Mouse (Mus musculus) midbrain, postnatal 0 days (tissue): Measurements from ENCODE around the gene Bbs12. TPM values are rescaled to one million over a fixed set of nuclear protein-coding genes. Genes with fewer than 3 reads are reported as not detected.

Source experiments
- ATAC-seq: fragments of 200-750 bp; cut with Nextera tagmentation; 2 replicates; pipeline ENCODE4 v1.8.0; 2017; ENCODE audit warnings: moderate number of reproducible peaks, mild to moderate bottlenecking, moderate TSS enrichment, moderate library complexity; ENCODE audit not compliant: low FRiP score
- DNase-seq: peaks from one replicate; pipeline ENCODE4 v3.0.0-alpha.2; 2015; ENCODE audit warnings: low spot score
- H3K27ac ChIP-seq: fragments of 300-500 bp; sonication (generic); 2 replicates; pipeline ENCODE4 v1.5.1; 2014; ENCODE audit warnings: low read depth, mild to moderate bottlenecking, low read length, mixed read lengths
- H3K27me3 ChIP-seq: fragments of 300-500 bp; sonication (generic); 2 replicates; pipeline ENCODE4 v1.6.1; 2014; ENCODE audit warnings: low read length, control low read depth, mixed read lengths; ENCODE audit not compliant: insufficient read depth
- H3K36me3 ChIP-seq: fragments of 300-500 bp; sonication (generic); 2 replicates; pipeline ENCODE4 v1.6.1; 2014; ENCODE audit warnings: low read length, control low read depth, mixed read lengths; ENCODE audit not compliant: insufficient read depth
- H3K4me1 ChIP-seq: fragments of 300-500 bp; sonication (generic); 2 replicates; pipeline ENCODE4 v1.6.1; 2014; ENCODE audit warnings: mild to moderate bottlenecking, control low read depth, antibody characterized with exemption, low read length, mixed read lengths; ENCODE audit not compliant: insufficient read depth
- H3K4me2 ChIP-seq: fragments of 300-500 bp; sonication (generic); 2 replicates; pipeline ENCODE4 v1.6.1; 2014; ENCODE audit warnings: low read depth, mild to moderate bottlenecking, low read length, mixed read lengths; ENCODE audit not compliant: poor library complexity, severe bottlenecking
- H3K4me3 ChIP-seq: fragments of 300-500 bp; sonication (generic); 2 replicates; pipeline ENCODE4 v1.5.1; 2014; ENCODE audit warnings: low read depth, mild to moderate bottlenecking, low read length, moderate library complexity
- H3K9ac ChIP-seq: fragments of 300-500 bp; sonication (generic); replicated peaks from 2 replicates; pipeline ENCODE4 v1.6.1; 2014; ENCODE audit warnings: mild to moderate bottlenecking, low read length, moderate library complexity, mixed read lengths; ENCODE audit not compliant: poor library complexity, severe bottlenecking
- H3K9me3 ChIP-seq: fragments of 300-500 bp; sonication (generic); 2 replicates; pipeline ENCODE4 v1.6.1; 2016; ENCODE audit warnings: low read length, control low read depth
- CTCF ChIP-seq: IDR thresholded peaks from 2 replicates; pipeline ENCODE4 v1.5.1; 2016; ENCODE audit warnings: antibody characterized with exemption, mild to moderate bottlenecking
- WGBS: fragments of 180-500 bp; shearing (Covaris S2); extraction: QIAGEN DNeasy Blood & Tissue Kit; methylation state at CpG from one replicate; pipeline ENCODE4 v1.1.7; 2014; 5-methylcytosine and 5-hydroxymethylcytosine counted together
- polyA plus RNA-seq: library from polyadenylated mRNA; unstranded; fragments of >200 nt; fragmentation: Nextera tagmentation; extraction: Ambion mirVana; gene quantifications from 2 replicates; pipeline ENCODE4 v1.2.1, GENCODE M21; 2015
- total RNA-seq: library from RNA; depleted of rRNA; stranded (reverse); fragments of >200 nt; gene quantifications from 2 replicates; pipeline ENCODE4 v1.2.3, GENCODE M21; 2014

Bbs12 gene
- total and polyA plus RNA-seq, 2 experiments from 2014 or later: 2.7 to 3.2 TPM

DNA sequence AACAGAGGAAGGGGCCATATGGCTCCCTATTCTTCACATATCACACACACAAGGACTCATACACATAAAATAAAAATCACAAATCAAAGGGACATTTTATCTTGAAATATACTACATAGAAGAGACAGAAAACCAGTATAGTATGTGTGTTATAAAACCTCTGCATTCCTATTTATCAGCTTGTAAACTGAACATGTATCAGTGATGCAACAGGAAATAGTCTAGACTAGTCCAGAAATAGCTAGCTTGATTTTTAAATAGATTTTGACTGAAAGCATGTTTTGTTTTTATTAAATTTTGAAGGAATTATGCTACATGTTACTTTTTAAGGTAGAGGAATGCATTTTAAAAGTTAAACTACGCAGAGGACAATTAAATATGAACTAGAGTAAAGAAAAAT lies 17.6 kb downstream of the Bbs12 start:
- no peaks in the 10 kb centered on the region for H3K9me3 ChIP-seq
- no peak overlapping the region for H3K9ac ChIP-seq
- H3K4me3 ChIP-seq: no peak overlapping the region
- H3K4me1 ChIP-seq: no peaks in the 10 kb centered on the region
- H3K4me2 ChIP-seq: no peak overlapping the region
- ATAC-seq (no peak), DNase-seq (no peak)
- no peaks in the 10 kb centered on the region for H3K27me3 ChIP-seq
- 88% methylated on average over 1 of the region's 1 CpGs for WGBS
- H3K36me3 ChIP-seq: no peaks in the 10 kb centered on the region
- TF ChIP-seq CTCF: no peak
- no peak overlapping the region for H3K27ac ChIP-seq

DNA sequence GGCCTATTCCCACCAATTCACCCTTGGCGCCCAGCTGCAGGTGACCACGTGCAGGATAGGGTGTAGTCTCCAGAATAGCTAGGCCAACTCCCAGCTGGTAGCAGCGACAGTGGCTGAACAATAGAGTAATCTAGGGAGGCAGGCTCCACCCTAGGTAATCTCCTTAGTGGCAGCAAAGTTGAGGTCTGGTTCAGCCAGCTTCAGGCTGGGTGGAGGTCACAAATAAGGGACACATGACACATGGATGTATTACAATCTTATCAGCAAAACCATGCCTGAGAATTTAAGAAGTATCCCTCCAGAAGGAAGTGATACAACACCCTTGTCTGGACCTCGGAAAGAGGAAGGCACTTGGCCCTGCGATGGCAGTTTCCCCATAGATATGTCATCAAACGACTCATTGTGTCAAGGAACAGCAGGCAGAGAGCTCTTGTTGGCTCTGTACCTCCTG lies 19.7 kb downstream of the Bbs12 start:
- WGBS: 66% methylated on average over 6 of the region's 6 CpGs
- no peak overlapping the region for H3K27ac ChIP-seq
- no peaks in the 10 kb centered on the region for H3K27me3 ChIP-seq
- H3K4me1 ChIP-seq: no peaks in the 10 kb centered on the region
- no peaks in the 10 kb centered on the region for H3K9me3 ChIP-seq
- no peak overlapping the region for H3K4me2 ChIP-seq
- H3K9ac ChIP-seq: no peak overlapping the region
- H3K36me3 ChIP-seq: no peaks in the 10 kb centered on the region
- ATAC-seq: no peak
- no peak for DNase-seq
- no peak overlapping the region for H3K4me3 ChIP-seq
- no peak for TF ChIP-seq CTCF

DNA sequence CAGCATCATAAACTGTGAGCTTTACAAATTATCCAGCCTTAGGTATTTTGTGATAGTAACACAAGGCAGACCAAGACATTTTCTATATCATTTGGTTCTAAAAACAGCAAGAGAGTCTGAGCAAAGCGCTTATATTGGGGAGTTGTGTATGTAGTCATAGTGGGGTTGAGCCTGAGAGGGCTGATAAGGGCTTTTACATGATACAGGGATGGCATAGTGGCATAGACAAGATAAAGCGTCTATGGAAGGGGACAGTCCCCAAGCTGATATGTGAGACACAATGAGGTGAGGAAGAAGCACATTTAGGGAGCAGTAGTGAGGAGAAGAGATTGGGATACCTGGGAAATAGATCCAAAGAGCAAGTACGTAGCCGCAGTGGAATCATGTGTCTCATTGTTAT lies 21.7 kb downstream of the Bbs12 start:
- no peaks in the 10 kb centered on the region for H3K4me1 ChIP-seq
- ATAC-seq (no peak), DNase-seq (no peak)
- H3K36me3 ChIP-seq: no peaks in the 10 kb centered on the region
- no peak overlapping the region for H3K4me2 ChIP-seq
- WGBS: 92% methylated on average over 4 of the region's 4 CpGs
- H3K27me3 ChIP-seq: no peaks in the 10 kb centered on the region
- no peak overlapping the region for H3K9ac ChIP-seq
- TF ChIP-seq CTCF: no peak
- H3K9me3 ChIP-seq: no peaks in the 10 kb centered on the region
- H3K4me3 ChIP-seq: no peak overlapping the region
- no peak overlapping the region for H3K27ac ChIP-seq

DNA sequence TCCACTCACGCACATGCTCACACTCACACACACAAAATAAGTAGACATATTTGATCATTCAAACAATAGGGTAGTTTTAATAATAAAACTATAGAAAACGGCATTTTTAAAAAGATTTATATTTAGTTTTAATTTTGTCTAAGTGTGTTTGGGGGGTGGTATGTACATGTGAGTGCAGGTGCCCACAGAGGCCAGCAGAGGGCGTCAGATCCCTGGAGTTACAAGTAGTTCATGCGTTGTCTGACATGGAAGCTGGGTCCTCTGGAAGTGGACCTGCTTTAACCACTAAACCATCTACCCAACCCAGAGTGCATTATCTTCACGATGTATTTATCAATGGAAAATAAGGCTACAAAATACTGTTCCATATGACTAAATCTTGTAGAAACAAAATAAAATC lies 28.8 kb downstream of the Bbs12 start:
- Histone ChIP-seq H3K27me3 (no peaks in the 10 kb centered on the region), H3K4me1 (no peaks in the 10 kb centered on the region), H3K4me3 (no peak overlapping the region), H3K36me3 (no peaks in the 10 kb centered on the region), H3K27ac (no peak overlapping the region), H3K9me3 (no peaks in the 10 kb centered on the region), H3K4me2 (no peak overlapping the region), H3K9ac (no peak overlapping the region)
- peak; percentile 41 for TF ChIP-seq CTCF
- WGBS: 64% methylated on average over 5 of the region's 5 CpGs
- ATAC-seq: no peak
- DNase-seq: no peak

DNA sequence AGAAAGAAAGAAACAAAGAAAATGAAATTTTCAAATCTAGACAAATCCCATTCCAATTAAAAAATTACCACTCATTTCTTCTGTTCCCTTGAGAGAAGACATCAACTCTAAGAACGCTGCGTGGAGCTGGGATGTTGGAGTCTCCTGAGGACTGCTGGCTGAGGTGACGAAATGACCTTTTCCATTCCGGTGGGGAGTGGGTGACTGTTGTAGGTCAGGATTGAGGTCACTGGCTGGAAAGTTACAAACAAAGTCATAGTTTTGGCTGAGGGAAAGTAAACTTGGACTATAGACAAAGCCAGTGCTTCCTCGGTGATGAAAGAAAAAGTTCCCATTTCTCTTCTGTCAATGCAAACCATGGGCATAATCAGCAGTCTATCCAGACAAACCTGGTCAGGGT lies 30.5 kb downstream of the Bbs12 start:
- WGBS: 83% methylated on average over 5 of the region's 5 CpGs
- H3K9ac ChIP-seq: no peak overlapping the region
- H3K36me3 ChIP-seq: no peaks in the 10 kb centered on the region
- no peak overlapping the region for H3K27ac ChIP-seq
- DNase-seq (no peak), ATAC-seq (no peak)
- 0 out of 2 replicates have a peak, but pooled peaks cover 1% of the 10 kb centered on the region for H3K4me1 ChIP-seq
- peaks cover 4% of the 10 kb centered on the region for H3K27me3 ChIP-seq
- H3K9me3 ChIP-seq: no peaks in the 10 kb centered on the region
- no peak overlapping the region for H3K4me2 ChIP-seq
- no peak overlapping the region for H3K4me3 ChIP-seq
- no peak for TF ChIP-seq CTCF

DNA sequence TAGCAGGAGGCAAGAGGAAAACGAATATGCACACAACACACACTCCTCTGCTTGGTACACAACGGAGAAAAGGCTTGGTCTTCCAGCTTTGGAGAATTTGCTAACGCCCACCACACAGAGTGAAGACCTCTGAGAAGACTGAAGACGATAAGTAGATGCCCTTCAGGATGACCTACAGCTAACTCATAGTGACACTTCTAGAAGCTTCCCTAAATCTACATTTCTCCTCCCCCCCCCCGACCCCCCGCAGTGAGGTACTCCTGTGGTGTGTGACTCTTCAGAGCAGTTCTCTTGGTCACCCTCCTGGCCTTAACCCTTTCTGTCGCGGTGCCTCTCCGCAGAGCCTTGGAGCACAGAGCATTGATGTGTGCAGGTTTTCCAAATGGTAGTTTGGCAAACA lies 35.3 kb downstream of the Bbs12 start:
- DNase-seq (no peak), ATAC-seq (0 out of 2 replicates have a peak, but pooled peaks have one; percentile 22)
- 39% methylated on average over 9 of the region's 9 CpGs for WGBS
- no peak overlapping the region for H3K9ac ChIP-seq
- H3K36me3 ChIP-seq: no peaks in the 10 kb centered on the region
- TF ChIP-seq CTCF: no peak
- H3K9me3 ChIP-seq: no peaks in the 10 kb centered on the region
- H3K4me3 ChIP-seq: peak overlapping the region; percentile 61; the same call in 1 of the 2 replicates
- H3K27me3 ChIP-seq: peaks cover 21% of the 10 kb centered on the region
- H3K4me2 ChIP-seq: peak overlapping the region; percentile 100
- no peak overlapping the region for H3K27ac ChIP-seq
- H3K4me1 ChIP-seq: peaks cover 6% of the 10 kb centered on the region; the same call in 1 of the 2 replicates
